Mouse (Mus musculus) gastrocnemius, adult 8-10 months (tissue): ENCODE data around the gene Fgf12. TPM values are rescaled to one million over a fixed set of nuclear protein-coding genes. Genes with fewer than 3 reads are reported as not detected.

Experiments
- DNase-seq, 2 experiments: peaks; one replicate each; pipeline ENCODE4 v3.0.0; 2022; ENCODE audit warnings: low spot score in 2 of 2
- total RNA-seq, 4 experiments: library from RNA; stranded (reverse); gene quantifications; 2 replicates each; pipeline ENCODE4 v1.2.4; 2022

The Fgf12 gene
- total RNA-seq, 4 experiments from 2014 or later: 0.12 to 0.56 (median 0.27) TPM; not detected in 1

GRCm38 (mm10) chr16:28479022-28479421 is 273.8 kb downstream of the Fgf12 start:
- DNase-seq: no peak

GRCm38 (mm10) chr16:28476651-28477050 is 276.2 kb downstream of the Fgf12 start:
- DNase-seq: no peak

GRCm38 (mm10) chr16:28475553-28475952 is 277.3 kb downstream of the Fgf12 start:
- DNase-seq: no peak

- no peak for DNase-seq
Measured at GRCm38 (mm10) chr16:28454821-28455220, 298.0 kb downstream of the Fgf12 start.

- no peak for DNase-seq
Measured at GRCm38 (mm10) chr16:28447114-28447455, 305.8 kb downstream of the Fgf12 start.

GRCm38 (mm10) chr16:28446334-28447113 is 306.3 kb downstream of the Fgf12 start:
- DNase-seq: no peak

- no peak for DNase-seq
Measured at GRCm38 (mm10) chr16:28445800-28446333, 307.0 kb downstream of the Fgf12 start.

- DNase-seq: no peak
Measured at GRCm38 (mm10) chr16:28444993-28445799, 307.7 kb downstream of the Fgf12 start.

- DNase-seq: no peak
Measured at GRCm38 (mm10) chr16:28421617-28422016, 331.3 kb downstream of the Fgf12 start.

- DNase-seq: no peak
Measured at GRCm38 (mm10) chr16:28419693-28420299, 333.1 kb downstream of the Fgf12 start.

GRCm38 (mm10) chr16:28411210-28411817 is 341.6 kb downstream of the Fgf12 start:
- no peak for DNase-seq

- no peak for DNase-seq
Measured at GRCm38 (mm10) chr16:28408294-28408693, 344.6 kb downstream of the Fgf12 start.

GRCm38 (mm10) chr16:28407892-28408291 is 345.0 kb downstream of the Fgf12 start:
- DNase-seq: no peak

- no peak for DNase-seq
Measured at GRCm38 (mm10) chr16:28404156-28404555, 348.7 kb downstream of the Fgf12 start.

GRCm38 (mm10) chr16:28402701-28403100 is 350.2 kb downstream of the Fgf12 start:
- DNase-seq: no peak

- no peak for DNase-seq
Measured at GRCm38 (mm10) chr16:28391283-28391682, 361.6 kb downstream of the Fgf12 start.

- DNase-seq: no peak
Measured at GRCm38 (mm10) chr16:28389114-28389513, 363.8 kb downstream of the Fgf12 start.

GRCm38 (mm10) chr16:28374790-28375189 is 378.1 kb downstream of the Fgf12 start:
- no peak for DNase-seq

GRCm38 (mm10) chr16:28373311-28373710 is 379.6 kb downstream of the Fgf12 start:
- DNase-seq: no peak

GRCm38 (mm10) chr16:28350624-28351023 is 402.2 kb downstream of the Fgf12 start:
- DNase-seq: no peak

GRCm38 (mm10) chr16:28345323-28345722 is 407.5 kb downstream of the Fgf12 start:
- no peak for DNase-seq
